Mouse (Mus musculus): ENCODE results near the gene Tgds. TPM values are rescaled to one million over a fixed set of nuclear protein-coding genes. Genes with fewer than 3 reads are reported as not detected.
A peak's percentile ranks its signal among the peaks of the same experiment; 100 is the strongest.

Gene Tgds
- 22.7 TPM for polyA plus RNA-seq (2021)

- TF ChIP-seq CTCF (IDR thresholded peaks at IDR 0.05), result no peak
- in situ Hi-C loops (cut with MboI; ENCODE audit: low pct_unique_long_range_greater_than_20kb), result loop anchor here (10.0 kb wide), 1 partner anchor 128 kb away; no protein-coding TSS in a partner anchor
- ChIA-PET CTCF (interaction anchor here (1.8 kb wide), 1 partner anchor 17 kb away, joined by 4 read pairs; no protein-coding TSS in a partner anchor), POLR2A (no interaction called here)
- no peaks in the 10 kb centered on the region for H3K27me3 ChIP-seq
- ATAC-seq (peak; percentile 46), DNase-seq (ENCODE audit: low read depth, low spot score) (peak; percentile 91)
Measured at GRCm38 (mm10) chr14:118132642-118132977, at the start of gene Tgds. Gene Tgds (minus strand): TSS chr14:118132755.

- no peak for DNase-seq (ENCODE audit: low read depth, low spot score)
- ChIA-PET POLR2A (no interaction called here), CTCF (no interaction called here)
- TF ChIP-seq CTCF (IDR thresholded peaks at IDR 0.05), result no peak
- in situ Hi-C loops (cut with MboI; ENCODE audit: low pct_unique_long_range_greater_than_20kb), result no loop called here
- peak; percentile 67 for ATAC-seq
- H3K27me3 ChIP-seq, result no peaks in the 10 kb centered on the region
Measured at GRCm38 (mm10) chr14:118180711-118181177, 48.2 kb upstream of the Tgds start.

- no peak for TF ChIP-seq CTCF (IDR thresholded peaks at IDR 0.05)
- CTCF ChIA-PET, result no interaction called here
- POLR2A ChIA-PET, result no interaction called here
- in situ Hi-C loops (cut with MboI; ENCODE audit: low pct_unique_long_range_greater_than_20kb), result no loop called here
- no peak for DNase-seq (ENCODE audit: low read depth, low spot score)
- peak; percentile 88 for ATAC-seq
- H3K27me3 ChIP-seq, result no peaks in the 10 kb centered on the region
Measured at GRCm38 (mm10) chr14:118180117-118180557, 47.6 kb upstream of the Tgds start.

- DNase-seq (ENCODE audit: low read depth, low spot score), result no peak
- TF ChIP-seq CTCF (IDR thresholded peaks at IDR 0.05), result no peak
- in situ Hi-C loops (cut with MboI; ENCODE audit: low pct_unique_long_range_greater_than_20kb), result no loop called here
- ChIA-PET CTCF (no interaction called here), POLR2A (no interaction called here)
- no peaks in the 10 kb centered on the region for H3K27me3 ChIP-seq
- no peak for ATAC-seq
Measured at GRCm38 (mm10) chr14:118179701-118180100, 47.1 kb upstream of the Tgds start.

- ChIA-PET CTCF (no interaction called here), POLR2A (no interaction called here)
- TF ChIP-seq CTCF (IDR thresholded peaks at IDR 0.05), result no peak
- in situ Hi-C loops (cut with MboI; ENCODE audit: low pct_unique_long_range_greater_than_20kb), result no loop called here
- H3K27me3 ChIP-seq, result no peaks in the 10 kb centered on the region
- DNase-seq (ENCODE audit: low read depth, low spot score), result no peak
- ATAC-seq, result no peak
Measured at GRCm38 (mm10) chr14:118179251-118179650, 46.7 kb upstream of the Tgds start.

GRCm38 (mm10) chr14:118175694-118176085 is 43.1 kb upstream of the Tgds start:
- POLR2A ChIA-PET, result no interaction called here

GRCm38 (mm10) chr14:118175071-118175693 is 42.6 kb upstream of the Tgds start:
- no peak for DNase-seq (ENCODE audit: low read depth, low spot score)
- TF ChIP-seq CTCF (IDR thresholded peaks at IDR 0.05), result no peak
- in situ Hi-C loops (cut with MboI; ENCODE audit: low pct_unique_long_range_greater_than_20kb), result no loop called here
- POLR2A ChIA-PET, result no interaction called here
- ATAC-seq, result no peak
- H3K27me3 ChIP-seq, result no peaks in the 10 kb centered on the region
- CTCF ChIA-PET, result interaction anchor here (1.4 kb wide), 1 partner anchor 18 kb away, joined by 3 read pairs; no protein-coding TSS in a partner anchor

More at GRCm38 (mm10) chr14:118175694-118176085, 43.1 kb upstream of the Tgds start:
- no peak for ATAC-seq
- no peak for TF ChIP-seq CTCF (IDR thresholded peaks at IDR 0.05)
- in situ Hi-C loops (cut with MboI; ENCODE audit: low pct_unique_long_range_greater_than_20kb), result no loop called here
- DNase-seq (ENCODE audit: low read depth, low spot score), result no peak
- no peaks in the 10 kb centered on the region for H3K27me3 ChIP-seq
- CTCF ChIA-PET, result no interaction called here

GRCm38 (mm10) chr14:118173590-118174203 is 41.1 kb upstream of the Tgds start:
- ChIA-PET POLR2A (interaction anchor here (0.6 kb wide), 1 partner anchor 179 kb away, joined by 3 read pairs; no protein-coding TSS in a partner anchor), CTCF (interaction anchor here (1.4 kb wide), 1 partner anchor 17 kb away, joined by 3 read pairs; no protein-coding TSS in a partner anchor)
- no peak for DNase-seq (ENCODE audit: low read depth, low spot score)
- TF ChIP-seq CTCF (IDR thresholded peaks at IDR 0.05), result peak; percentile 26
- ATAC-seq, result no peak
- no peaks in the 10 kb centered on the region for H3K27me3 ChIP-seq
- in situ Hi-C loops (cut with MboI; ENCODE audit: low pct_unique_long_range_greater_than_20kb), result no loop called here

- ATAC-seq, result no peak
- no peak for TF ChIP-seq CTCF (IDR thresholded peaks at IDR 0.05)
- in situ Hi-C loops (cut with MboI; ENCODE audit: low pct_unique_long_range_greater_than_20kb), result no loop called here
- POLR2A ChIA-PET, result no interaction called here
- no peak for DNase-seq (ENCODE audit: low read depth, low spot score)
- CTCF ChIA-PET, result no interaction called here
- H3K27me3 ChIP-seq, result no peaks in the 10 kb centered on the region
Measured at GRCm38 (mm10) chr14:118168776-118169175, 36.2 kb upstream of the Tgds start.

GRCm38 (mm10) chr14:118162640-118163039 is 30.1 kb upstream of the Tgds start:
- DNase-seq (ENCODE audit: low read depth, low spot score) (no peak), ATAC-seq (no peak)
- H3K27me3 ChIP-seq, result no peaks in the 10 kb centered on the region
- POLR2A ChIA-PET, result no interaction called here
- in situ Hi-C loops (cut with MboI; ENCODE audit: low pct_unique_long_range_greater_than_20kb), result no loop called here
- no peak for TF ChIP-seq CTCF (IDR thresholded peaks at IDR 0.05)
- CTCF ChIA-PET, result no interaction called here

GRCm38 (mm10) chr14:118161751-118162150 is 29.2 kb upstream of the Tgds start:
- no peaks in the 10 kb centered on the region for H3K27me3 ChIP-seq
- ATAC-seq (no peak), DNase-seq (ENCODE audit: low read depth, low spot score) (no peak)
- TF ChIP-seq CTCF (IDR thresholded peaks at IDR 0.05), result no peak
- ChIA-PET POLR2A (interaction anchor here (0.6 kb wide), 1 partner anchor 11 kb away, joined by 3 read pairs; no protein-coding TSS in a partner anchor), CTCF (no interaction called here)
- in situ Hi-C loops (cut with MboI; ENCODE audit: low pct_unique_long_range_greater_than_20kb), result no loop called here

All from Patski (cell line).